Mouse (Mus musculus) heart, adult 2 months (tissue): ENCODE data around the gene Vwa8.

Experiments
- CTCF ChIP-seq: fragments of 200-600 bp; IDR thresholded peaks from 2 replicates; pipeline ENCODE4 v1.8.1; 2022; ENCODE audit warnings: antibody characterized with exemption, mild to moderate bottlenecking, moderate library complexity
- EP300 ChIP-seq: fragments of 200-500 bp; IDR thresholded peaks from 2 replicates; pipeline ENCODE4 v1.6.1; 2011; ENCODE audit warnings: low read depth, low read length, control low read depth; ENCODE audit not compliant: insufficient read depth
- POLR2A ChIP-seq: fragments of 200-500 bp; IDR thresholded peaks from 2 replicates; pipeline ENCODE4 v1.6.1; 2011; ENCODE audit warnings: mild to moderate bottlenecking, low read depth, low read length, control low read depth; ENCODE audit not compliant: insufficient read depth

- TF ChIP-seq CTCF: no peak
- TF ChIP-seq EP300: no peak
- no peak for TF ChIP-seq POLR2A
Measured at GRCm38 (mm10) chr14:79156526-79157411, 307.9 kb downstream of the Vwa8 start.
